Mouse (Mus musculus): ENCODE data around the gene Icosl. TPM values are rescaled to one million over a fixed set of nuclear protein-coding genes. Genes with fewer than 3 reads are reported as not detected.
A peak's percentile ranks its signal among the peaks of the same experiment; 100 is the strongest.

Gene Icosl
- polyA plus RNA-seq, 2 experiments, result 2.2 to 2.4 TPM

- H3K36me3 ChIP-seq (replicated peaks; ENCODE audit: control insufficient read depth, insufficient read depth, low read depth), result no peaks in the 10 kb centered on the region
- no peak overlapping the region for H3K4me2 ChIP-seq (ENCODE audit: low read depth)
- no peak overlapping the region for H3K27ac ChIP-seq
- H3K4me1 ChIP-seq (replicated peaks; ENCODE audit: control insufficient read depth in 2 of 2, insufficient read depth in 2 of 2, low read length in 1 of 2), result no peaks in the 10 kb centered on the region
- TF ChIP-seq CTCF (IDR thresholded peaks at IDR 0.05; ENCODE audit: low read depth) (no peak), EP300 (IDR thresholded peaks at IDR 0.05; ENCODE audit: low read depth) (no peak)
- DNase-seq (ENCODE audit: low read depth in 3 of 3, low spot score in 3 of 3) (no peak), ATAC-seq (ENCODE audit: insufficient read depth) (no peak)
- 11% methylated on average over 1 of the region's 1 CpGs for WGBS (ENCODE audit: insufficient replicate concordance)
- no peak overlapping the region for H3K4me3 ChIP-seq (ENCODE audit: insufficient read depth in 1 of 2, low read depth in 2 of 2, low read length in 2 of 2)
- no peak overlapping the region for H3K9ac ChIP-seq (replicated peaks)
- H3K9me3 ChIP-seq (ENCODE audit: control insufficient read depth, low read length), result no peaks in the 10 kb centered on the region
- H3K27me3 ChIP-seq (ENCODE audit: control insufficient read depth, insufficient read depth, low read length), result no peaks in the 10 kb centered on the region
These were observed 15.0 kb downstream of the Icosl start for GRCm38 (mm10) chr10:78084073-78084472.

- Histone ChIP-seq H3K4me1 (replicated peaks; ENCODE audit: control insufficient read depth in 2 of 2, insufficient read depth in 2 of 2, low read length in 1 of 2) (no peaks in the 10 kb centered on the region), H3K27ac (no peak overlapping the region), H3K9ac (replicated peaks) (no peak overlapping the region), H3K36me3 (replicated peaks; ENCODE audit: control insufficient read depth, insufficient read depth, low read depth) (no peaks in the 10 kb centered on the region), H3K4me2 (ENCODE audit: low read depth) (no peak overlapping the region), H3K27me3 (ENCODE audit: control insufficient read depth, insufficient read depth, low read length) (no peaks in the 10 kb centered on the region), H3K9me3 (ENCODE audit: control insufficient read depth, low read length) (no peaks in the 10 kb centered on the region), H3K4me3 (ENCODE audit: insufficient read depth in 1 of 2, low read depth in 2 of 2, low read length in 2 of 2) (no peak overlapping the region)
- no peak for ATAC-seq (ENCODE audit: insufficient read depth)
- 71% methylated on average over 6 of the region's 6 CpGs for WGBS (ENCODE audit: insufficient replicate concordance)
- TF ChIP-seq EP300 (IDR thresholded peaks at IDR 0.05; ENCODE audit: low read depth) (no peak), CTCF (IDR thresholded peaks at IDR 0.05; ENCODE audit: low read depth) (no peak)
- no peak for DNase-seq (ENCODE audit: low read depth in 3 of 3, low spot score in 3 of 3)
These were observed 16.6 kb downstream of the Icosl start for GRCm38 (mm10) chr10:78085711-78086110.

- no peak overlapping the region for H3K9ac ChIP-seq (replicated peaks)
- no peaks in the 10 kb centered on the region for H3K27me3 ChIP-seq (ENCODE audit: control insufficient read depth, insufficient read depth, low read length)
- no peak for DNase-seq (ENCODE audit: low read depth in 3 of 3, low spot score in 3 of 3)
- no peak overlapping the region for H3K4me2 ChIP-seq (ENCODE audit: low read depth)
- no peak overlapping the region for H3K27ac ChIP-seq
- H3K36me3 ChIP-seq (replicated peaks; ENCODE audit: control insufficient read depth, insufficient read depth, low read depth), result no peaks in the 10 kb centered on the region
- 21% methylated on average over 10 of the region's 10 CpGs for WGBS (ENCODE audit: insufficient replicate concordance)
- TF ChIP-seq EP300 (IDR thresholded peaks at IDR 0.05; ENCODE audit: low read depth) (no peak), CTCF (IDR thresholded peaks at IDR 0.05; ENCODE audit: low read depth) (no peak)
- no peaks in the 10 kb centered on the region for H3K9me3 ChIP-seq (ENCODE audit: control insufficient read depth, low read length)
- 0 out of 2 replicates have a peak, but pooled peaks have one; percentile 5 for ATAC-seq (ENCODE audit: insufficient read depth)
- no peaks in the 10 kb centered on the region for H3K4me1 ChIP-seq (replicated peaks; ENCODE audit: control insufficient read depth in 2 of 2, insufficient read depth in 2 of 2, low read length in 1 of 2)
- H3K4me3 ChIP-seq (ENCODE audit: insufficient read depth in 1 of 2, low read depth in 2 of 2, low read length in 2 of 2), result no peak overlapping the region
These were observed 17.5 kb downstream of the Icosl start for GRCm38 (mm10) chr10:78086444-78087061.

DNA sequence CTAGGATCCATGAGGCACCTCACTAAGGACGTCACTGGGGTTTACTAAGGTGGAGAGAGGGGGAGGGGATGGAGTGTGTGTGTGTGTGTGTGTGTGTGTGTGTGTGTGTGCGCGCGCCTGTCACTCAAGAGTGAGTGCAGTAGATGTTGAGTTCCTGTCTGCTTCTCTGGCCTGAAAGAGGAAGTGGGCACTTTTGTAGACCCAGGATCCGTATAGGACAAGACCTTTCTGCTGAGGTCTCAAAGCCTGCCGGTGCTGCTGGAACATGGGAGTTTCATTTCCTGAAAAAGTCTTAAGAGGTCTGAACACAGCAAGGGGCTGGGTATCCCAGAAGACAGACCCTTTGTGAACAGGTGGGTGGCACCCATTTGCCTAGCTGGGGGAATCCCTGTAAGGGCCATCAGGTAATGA, 18.0 kb downstream of the Icosl start:
- no peaks in the 10 kb centered on the region for H3K27me3 ChIP-seq (ENCODE audit: control insufficient read depth, insufficient read depth, low read length)
- WGBS (ENCODE audit: insufficient replicate concordance), result 11% methylated on average over 6 of the region's 6 CpGs
- H3K9me3 ChIP-seq (ENCODE audit: control insufficient read depth, low read length), result no peaks in the 10 kb centered on the region
- H3K4me1 ChIP-seq (replicated peaks; ENCODE audit: control insufficient read depth in 2 of 2, insufficient read depth in 2 of 2, low read length in 1 of 2), result no peaks in the 10 kb centered on the region
- H3K4me2 ChIP-seq (ENCODE audit: low read depth), result no peak overlapping the region
- no peaks in the 10 kb centered on the region for H3K36me3 ChIP-seq (replicated peaks; ENCODE audit: control insufficient read depth, insufficient read depth, low read depth)
- TF ChIP-seq EP300 (IDR thresholded peaks at IDR 0.05; ENCODE audit: low read depth) (no peak), CTCF (IDR thresholded peaks at IDR 0.05; ENCODE audit: low read depth) (no peak)
- no peak overlapping the region for H3K27ac ChIP-seq
- H3K9ac ChIP-seq (replicated peaks), result no peak overlapping the region
- 0 out of 2 replicates have a peak, but pooled peaks have one; percentile 5 for ATAC-seq (ENCODE audit: insufficient read depth)
- no peak for DNase-seq (ENCODE audit: low read depth in 3 of 3, low spot score in 3 of 3)
- no peak overlapping the region for H3K4me3 ChIP-seq (ENCODE audit: insufficient read depth in 1 of 2, low read depth in 2 of 2, low read length in 2 of 2)

- ATAC-seq (ENCODE audit: insufficient read depth) (no peak), DNase-seq (ENCODE audit: low read depth in 3 of 3, low spot score in 3 of 3) (no peak)
- Histone ChIP-seq H3K4me1 (replicated peaks; ENCODE audit: control insufficient read depth in 2 of 2, insufficient read depth in 2 of 2, low read length in 1 of 2) (no peaks in the 10 kb centered on the region), H3K9me3 (ENCODE audit: control insufficient read depth, low read length) (no peaks in the 10 kb centered on the region), H3K27ac (no peak overlapping the region), H3K9ac (replicated peaks) (no peak overlapping the region), H3K4me3 (ENCODE audit: insufficient read depth in 1 of 2, low read depth in 2 of 2, low read length in 2 of 2) (no peak overlapping the region), H3K27me3 (ENCODE audit: control insufficient read depth, insufficient read depth, low read length) (no peaks in the 10 kb centered on the region), H3K4me2 (ENCODE audit: low read depth) (no peak overlapping the region), H3K36me3 (replicated peaks; ENCODE audit: control insufficient read depth, insufficient read depth, low read depth) (no peaks in the 10 kb centered on the region)
- 21% methylated on average over 6 of the region's 6 CpGs for WGBS (ENCODE audit: insufficient replicate concordance)
- no peak for TF ChIP-seq CTCF (IDR thresholded peaks at IDR 0.05; ENCODE audit: low read depth)
- no peak for TF ChIP-seq EP300 (IDR thresholded peaks at IDR 0.05; ENCODE audit: low read depth)
These were observed 21.1 kb downstream of the Icosl start for GRCm38 (mm10) chr10:78090246-78090645.

Measured in liver, embryonic 14.5 days (tissue).